Mouse (Mus musculus) liver, adult 2 months (tissue): ENCODE measurements around the gene Gpbp1.
A peak's percentile ranks its signal among the peaks of the same experiment; 100 is the strongest.

ENCODE experiments used
- CTCF ChIP-seq: fragments of 200-500 bp; IDR thresholded peaks from 2 replicates; pipeline ENCODE4 v1.5.1; 2011; ENCODE audit warnings: low read depth, low read length, control low read depth
- POLR2A ChIP-seq: fragments of 200-500 bp; IDR thresholded peaks from 2 replicates; pipeline ENCODE4 v1.6.1; 2011; ENCODE audit warnings: low read length, control low read depth; ENCODE audit not compliant: insufficient read depth; ENCODE audit errors: extremely low read depth

DNA sequence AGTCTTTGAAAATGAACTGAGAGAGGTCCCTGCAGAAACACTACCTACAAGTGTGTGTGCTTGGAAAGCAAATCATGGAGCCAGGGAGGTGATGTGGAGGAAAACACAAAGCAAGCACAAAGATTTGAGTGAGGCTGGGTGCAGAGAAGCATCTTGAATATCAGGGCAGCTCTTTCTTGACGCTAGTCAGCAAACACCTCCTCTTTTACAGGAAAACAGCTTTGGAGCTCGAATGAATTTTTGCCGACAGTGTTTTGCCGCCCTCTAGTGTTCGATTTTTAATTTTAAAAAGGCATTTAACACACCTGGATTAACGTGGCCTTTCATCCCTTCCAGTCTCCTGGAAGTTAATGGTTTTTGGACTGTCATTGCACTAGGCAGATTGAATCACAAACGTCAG is 79.1 kb downstream of the Gpbp1 start:
- TF ChIP-seq POLR2A = no peak
- peak; percentile 17; the same call in 1 of the 2 replicates for TF ChIP-seq CTCF
